Mouse (Mus musculus): ENCODE measurements at regions not wholly inside any gene's neighbourhood (a gene's known extent, or its start where the extent isn't known, plus 50 kb on each side); places are given as distances from the start of the nearest gene placed in this dataset.

- DNase-seq: no peak
These were observed 68.9 kb downstream of the Tex29 start for GRCm38 (mm10) chr8:11909146-11909545.

- DNase-seq: no peak
These were observed 71.6 kb downstream of the Tex29 start for GRCm38 (mm10) chr8:11911639-11912450.

GRCm38 (mm10) chr8:11912451-11913128, 72.3 kb downstream of the Tex29 start:
- no peak for DNase-seq

- DNase-seq: no peak
These were observed 73.0 kb downstream of the Tex29 start for GRCm38 (mm10) chr8:11913129-11913900.

GRCm38 (mm10) chr8:11914131-11914530, 73.9 kb downstream of the Tex29 start:
- no peak for DNase-seq

GRCm38 (mm10) chr8:11914681-11915474, 74.6 kb downstream of the Tex29 start:
- no peak for DNase-seq

GRCm38 (mm10) chr8:11915721-11916120, 75.4 kb downstream of the Tex29 start:
- no peak for DNase-seq

- no peak for DNase-seq
These were observed 79.6 kb downstream of the Tex29 start for GRCm38 (mm10) chr8:11919876-11920275.

GRCm38 (mm10) chr8:11923115-11923514, 82.8 kb downstream of the Tex29 start:
- no peak for DNase-seq

GRCm38 (mm10) chr8:11924165-11924564, 83.9 kb downstream of the Tex29 start:
- peak; percentile 69 for DNase-seq

- peak; percentile 10 for DNase-seq
These were observed 102.6 kb downstream of the Tex29 start for GRCm38 (mm10) chr8:11942892-11943332.

- no peak for DNase-seq
These were observed 107.5 kb downstream of the Tex29 start for GRCm38 (mm10) chr8:11947766-11948165.

GRCm38 (mm10) chr8:11956268-11956667, 116.0 kb downstream of the Tex29 start:
- no peak for DNase-seq

GRCm38 (mm10) chr8:11957046-11957783, 116.9 kb downstream of the Tex29 start:
- peak; percentile 14 for DNase-seq

GRCm38 (mm10) chr8:11958176-11958575, 117.9 kb downstream of the Tex29 start:
- DNase-seq: no peak

GRCm38 (mm10) chr8:11959466-11959865, 119.2 kb downstream of the Tex29 start:
- DNase-seq: no peak

GRCm38 (mm10) chr8:11963575-11963974, 123.3 kb downstream of the Tex29 start:
- no peak for DNase-seq

- no peak for DNase-seq
These were observed 127.4 kb downstream of the Tex29 start for GRCm38 (mm10) chr8:11967670-11968069.

GRCm38 (mm10) chr8:11970515-11970914, 130.2 kb downstream of the Tex29 start:
- no peak for DNase-seq

GRCm38 (mm10) chr8:11973436-11973835, 133.2 kb downstream of the Tex29 start:
- DNase-seq: no peak

GRCm38 (mm10) chr8:11977121-11977520, 136.8 kb downstream of the Tex29 start:
- DNase-seq: no peak

- no peak for DNase-seq
These were observed 138.8 kb downstream of the Tex29 start for GRCm38 (mm10) chr8:11979056-11979455.
